Mouse (Mus musculus): ENCODE data around the gene Gm14444. TPM values are rescaled to one million over a fixed set of nuclear protein-coding genes. Genes with fewer than 3 reads are reported as not detected.
"Not testable (repeated sequence)": the region's sequence is repeated elsewhere in the genome, so short reads cannot be mapped to it uniquely, and the experiment has no call there.

Gene Gm14444
- total RNA-seq (2021) = under 1 TPM; 0.28 to 0.59 TPM
- long read RNA-seq, experiment 1 = 0 reads
- long read RNA-seq, experiment 2 = 0 reads

DNA sequence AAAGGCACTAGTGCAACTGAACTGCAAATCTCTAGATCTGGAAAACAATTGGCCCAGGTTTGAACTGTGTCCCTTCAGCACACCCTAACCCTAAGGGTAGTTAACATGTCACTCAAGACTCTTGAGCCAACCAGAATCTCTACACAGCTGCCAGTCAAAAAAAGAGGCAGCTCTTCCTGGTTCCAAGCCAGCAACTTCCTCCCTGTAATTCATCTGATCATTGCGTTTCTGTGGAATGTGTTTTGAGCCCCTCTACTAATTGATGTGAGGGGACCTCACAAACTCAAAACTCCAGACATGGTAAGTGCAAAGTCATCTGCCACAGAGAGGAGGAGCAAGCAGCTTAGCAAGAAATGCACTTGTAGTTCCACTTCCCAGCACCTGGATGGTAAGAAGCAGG lies at the start of gene Gm14444:
Gene Gm14444 (plus strand): TSS at position 220 of the 400 bp plus-strand sequence.
- not testable (repeated sequence) for DNase-seq

DNA sequence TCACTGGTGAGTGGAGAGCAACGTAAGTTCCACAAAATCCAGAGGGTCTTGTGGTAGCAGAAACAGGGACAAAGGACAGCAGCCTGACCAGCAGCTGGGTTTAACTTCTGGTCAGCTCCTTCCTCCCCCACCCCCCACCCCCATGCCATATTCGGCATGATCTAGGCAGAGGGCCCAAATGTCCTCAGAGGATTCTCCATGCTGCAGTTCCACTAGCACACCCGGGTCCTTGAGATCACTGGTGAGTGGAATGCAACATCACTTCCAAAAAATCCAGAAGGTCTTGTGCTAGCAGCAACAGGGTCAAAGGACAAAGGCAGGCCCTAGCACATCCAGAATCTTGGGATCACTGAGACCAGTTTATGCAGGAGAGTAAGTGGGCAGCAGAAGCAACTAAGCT lies 44.6 kb upstream of the Gm14444 start:
- DNase-seq = peak; percentile 19

DNA sequence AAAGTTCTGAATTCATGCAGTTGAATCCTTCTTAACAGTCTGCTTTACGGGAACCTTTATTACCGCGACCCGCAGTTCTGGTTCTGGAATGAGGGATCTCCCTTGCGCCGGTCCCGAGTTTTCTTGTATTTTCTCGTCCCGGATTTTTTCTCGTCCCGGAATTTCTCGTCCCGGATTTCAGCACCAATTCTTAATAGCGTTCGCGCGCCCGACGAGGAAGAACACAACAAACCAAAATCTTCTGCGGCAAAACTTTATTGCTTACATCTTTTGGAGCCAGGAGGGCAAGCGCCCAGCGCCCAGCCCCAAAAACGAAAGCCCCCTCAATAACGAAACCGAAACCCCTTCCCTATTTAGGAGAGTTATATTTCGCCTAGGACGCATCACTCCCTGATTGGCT lies 34.2 kb downstream of the Gm14444 start:
- not testable (repeated sequence) for DNase-seq

DNA sequence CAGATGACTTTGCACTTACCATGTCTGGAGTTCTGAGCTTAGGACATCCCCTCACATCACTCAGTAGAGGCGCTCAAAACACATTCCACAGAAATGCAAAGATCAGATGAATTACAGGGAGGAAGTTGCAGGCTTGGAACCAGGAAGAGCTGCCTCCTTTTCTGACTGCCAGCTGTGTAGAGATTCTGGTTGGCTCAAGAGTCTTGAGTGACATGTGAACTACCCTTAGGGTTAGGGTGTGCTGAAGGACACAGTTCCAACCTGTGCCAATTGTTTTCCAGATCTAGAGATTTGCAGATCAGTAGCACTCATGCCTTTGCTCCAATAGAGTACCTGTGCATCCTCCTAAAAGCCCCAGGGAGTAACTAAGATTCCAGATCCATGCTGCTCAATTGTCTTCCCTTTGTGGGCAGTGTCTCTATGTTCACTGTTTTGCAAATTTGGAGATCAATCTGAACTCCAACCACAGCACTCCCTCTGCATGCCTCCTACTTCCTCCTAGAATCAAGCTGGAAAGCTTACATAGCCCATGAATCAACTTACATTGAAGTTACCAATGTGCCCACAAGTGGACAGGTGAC lies 57.7 kb downstream of the Gm14444 start, which contains the start of gene Gm14393:
Gene Gm14393 (minus strand): TSS at position 101 of the 581 bp plus-strand sequence.
- not testable (repeated sequence) for DNase-seq

Other genes with a start within 250 kb of the Gm14444 start
- gene Edn3, start 249.6 kb upstream of the Gm14444 start, total RNA-seq (2021) = 1 to 10 TPM in 1 of 2 experiments, under 1 TPM in 1; 1.00 to 1.6 TPM
- gene Gm14393, start 57.5 kb downstream of the Gm14444 start, total RNA-seq (2021) = 1 to 10 TPM in 1 of 2 experiments, not detected in 1; 1.1 TPM
- 10 to 100 TPM in 1 of 2 experiments, 1 to 10 TPM in 1; 7.5 to 12.2 TPM for gene Gm14399, start 131.8 kb downstream of the Gm14444 start, total RNA-seq (2021)
- gene Gm14443, start 165.6 kb downstream of the Gm14444 start, total RNA-seq (2021) = under 1 TPM; 0.72 to 0.88 TPM
- gene Gm14391, start 196.7 kb downstream of the Gm14444 start, total RNA-seq (2021) = 10 to 100 TPM; 38.1 to 42.3 TPM